Mouse (Mus musculus) heart, adult 2 months (tissue): ENCODE data around the gene Trim21.

ENCODE experiments used
- CTCF ChIP-seq: fragments of 200-600 bp; IDR thresholded peaks from 2 replicates; pipeline ENCODE4 v1.8.1; 2022; ENCODE audit warnings: antibody characterized with exemption, mild to moderate bottlenecking, moderate library complexity
- EP300 ChIP-seq: fragments of 200-500 bp; IDR thresholded peaks from 2 replicates; pipeline ENCODE4 v1.6.1; 2011; ENCODE audit warnings: low read depth, low read length, control low read depth; ENCODE audit not compliant: insufficient read depth
- POLR2A ChIP-seq: fragments of 200-500 bp; IDR thresholded peaks from 2 replicates; pipeline ENCODE4 v1.6.1; 2011; ENCODE audit warnings: mild to moderate bottlenecking, low read depth, low read length, control low read depth; ENCODE audit not compliant: insufficient read depth

DNA sequence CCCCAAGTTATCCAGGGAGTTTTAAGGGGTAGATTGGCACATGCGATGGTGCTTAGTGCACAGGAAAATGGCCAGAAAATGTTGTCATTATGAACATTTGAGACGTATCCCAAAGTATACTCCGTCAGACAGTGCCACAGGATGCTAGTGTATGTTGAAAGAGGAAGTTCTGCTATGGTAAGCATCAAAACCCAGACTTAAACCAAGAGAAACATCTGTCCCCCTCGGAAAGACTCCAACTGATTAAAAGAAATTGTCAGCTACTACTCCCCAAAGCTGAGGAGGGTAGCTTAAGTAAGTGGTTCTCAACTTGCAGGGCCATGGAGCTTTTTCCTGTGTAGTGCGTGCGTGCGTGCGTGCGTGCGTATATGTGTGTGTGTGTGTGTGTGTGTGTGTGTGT is 53.4 kb downstream of the Trim21 start:
- no peak for TF ChIP-seq CTCF
- no peak for TF ChIP-seq POLR2A
- no peak for TF ChIP-seq EP300
